Mouse (Mus musculus) stomach, embryonic 15.5 days (tissue): ENCODE results near the gene Zfp706. TPM values are rescaled to one million over a fixed set of nuclear protein-coding genes. Genes with fewer than 3 reads are reported as not detected.
"Not testable (repeated sequence)": the region's sequence is repeated elsewhere in the genome, so short reads cannot be mapped to it uniquely, and the experiment has no call there.

Source experiments
- ATAC-seq: fragments of 200-750 bp; cut with Nextera tagmentation; 2 replicates; pipeline ENCODE4 v1.8.0; 2017; ENCODE audit warnings: low read depth, moderate number of reproducible peaks, moderate TSS enrichment; ENCODE audit not compliant: insufficient read depth, low FRiP score
- H3K27ac ChIP-seq: fragments of 300-500 bp; sonication (generic); 2 replicates; pipeline ENCODE4 v1.5.1; 2015; ENCODE audit warnings: mild to moderate bottlenecking, inconsistent platforms
- H3K27me3 ChIP-seq: fragments of 300-500 bp; sonication (generic); replicated peaks from 2 replicates; pipeline ENCODE4 v1.6.1; 2015; ENCODE audit warnings: inconsistent platforms
- H3K36me3 ChIP-seq: fragments of 300-500 bp; sonication (generic); 2 replicates; pipeline ENCODE4 v1.6.1; 2015; ENCODE audit warnings: inconsistent platforms
- H3K4me1 ChIP-seq: fragments of 300-500 bp; sonication (generic); 2 replicates; pipeline ENCODE4 v1.6.1; 2015; ENCODE audit warnings: inconsistent platforms
- H3K4me2 ChIP-seq: fragments of 300-500 bp; sonication (generic); 2 replicates; pipeline ENCODE4 v1.6.1; 2015; ENCODE audit warnings: mild to moderate bottlenecking, inconsistent platforms
- H3K4me3 ChIP-seq: fragments of 300-500 bp; sonication (generic); replicated peaks from 2 replicates; pipeline ENCODE4 v1.5.1; 2015; ENCODE audit warnings: inconsistent platforms
- H3K9ac ChIP-seq: fragments of 300-500 bp; sonication (generic); 2 replicates; pipeline ENCODE4 v1.6.1; 2015; ENCODE audit warnings: inconsistent platforms
- H3K9me3 ChIP-seq: fragments of 300-500 bp; sonication (generic); 2 replicates; pipeline ENCODE4 v1.6.1; 2016; ENCODE audit warnings: inconsistent platforms
- WGBS: fragments of 180-500 bp; shearing (Covaris S2); methylation state at CpG from one replicate; pipeline ENCODE4 v1.1.7; 2015; 5-methylcytosine and 5-hydroxymethylcytosine counted together
- polyA plus RNA-seq: library from polyadenylated mRNA; unstranded; fragments of >200 nt; fragmentation: Nextera tagmentation; extraction: Ambion mirVana; gene quantifications from 2 replicates; pipeline ENCODE4 v1.2.1, GENCODE M21; 2015

Zfp706 gene
- polyA plus RNA-seq, 1 experiment from 2014 or later = 478 TPM

- Histone ChIP-seq H3K4me3 (peak overlapping the region; percentile 85), H3K4me1 (peaks cover 10% of the 10 kb centered on the region; the same call in 1 of the 2 replicates), H3K36me3 (peaks cover 9% of the 10 kb centered on the region; the same call in 1 of the 2 replicates), H3K27ac (peak overlapping the region; percentile 97), H3K27me3 (no peaks in the 10 kb centered on the region), H3K9me3 (no peaks in the 10 kb centered on the region), H3K9ac (peak overlapping the region; percentile 94), H3K4me2 (peak overlapping the region; percentile 55)
- under 1% methylated on average over 38 of the region's 48 CpGs for WGBS
- no peak; the same call in none of the 2 replicates for ATAC-seq
Observed at GRCm38 (mm10) chr15:37006475-37007164, 953 bp downstream of the Zfp706 start.

- peaks cover 10% of the 10 kb centered on the region; the same call in 1 of the 2 replicates for H3K4me1 ChIP-seq
- H3K4me2 ChIP-seq = peak overlapping the region; percentile 55
- H3K27ac ChIP-seq = peak overlapping the region; percentile 97
- no peaks in the 10 kb centered on the region for H3K27me3 ChIP-seq
- no peak for ATAC-seq
- peaks cover 11% of the 10 kb centered on the region; the same call in 1 of the 2 replicates for H3K36me3 ChIP-seq
- peak overlapping the region; percentile 85 for H3K4me3 ChIP-seq
- 33% methylated on average over 7 of the region's 7 CpGs for WGBS
- peak overlapping the region; percentile 94; the same call in 1 of the 2 replicates for H3K9ac ChIP-seq
- H3K9me3 ChIP-seq = no peaks in the 10 kb centered on the region
Observed at GRCm38 (mm10) chr15:37005793-37006474, 1.6 kb downstream of the Zfp706 start.

DNA sequence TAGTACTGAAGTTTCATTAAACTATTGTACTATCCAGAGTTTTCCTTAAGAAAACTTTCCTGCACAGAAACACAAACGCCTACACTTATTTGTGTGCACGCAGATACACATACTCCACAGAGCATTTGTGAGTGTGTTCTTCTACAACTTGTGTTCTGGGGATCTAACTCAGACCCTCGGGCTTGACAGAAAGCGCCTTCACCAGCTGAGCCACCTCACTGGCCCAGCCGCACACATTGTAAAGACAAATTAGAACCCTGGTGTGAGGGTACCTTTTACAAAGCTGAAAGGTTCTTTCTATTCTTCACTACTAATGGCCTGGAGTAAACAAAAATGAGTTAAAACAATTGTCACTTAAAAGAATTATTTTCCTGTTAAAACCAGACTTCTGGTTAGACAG lies 2.7 kb downstream of the Zfp706 start:
- Histone ChIP-seq H3K27me3 (no peaks in the 10 kb centered on the region), H3K9ac (no peak overlapping the region), H3K4me3 (no peak overlapping the region), H3K4me2 (peak overlapping the region; percentile 55; the same call in 1 of the 2 replicates), H3K4me1 (peaks cover 10% of the 10 kb centered on the region; the same call in 1 of the 2 replicates), H3K9me3 (no peaks in the 10 kb centered on the region), H3K27ac (no peak overlapping the region), H3K36me3 (peaks cover 16% of the 10 kb centered on the region; the same call in 1 of the 2 replicates)
- no peak for ATAC-seq
- 87% methylated on average over 5 of the region's 5 CpGs for WGBS

DNA sequence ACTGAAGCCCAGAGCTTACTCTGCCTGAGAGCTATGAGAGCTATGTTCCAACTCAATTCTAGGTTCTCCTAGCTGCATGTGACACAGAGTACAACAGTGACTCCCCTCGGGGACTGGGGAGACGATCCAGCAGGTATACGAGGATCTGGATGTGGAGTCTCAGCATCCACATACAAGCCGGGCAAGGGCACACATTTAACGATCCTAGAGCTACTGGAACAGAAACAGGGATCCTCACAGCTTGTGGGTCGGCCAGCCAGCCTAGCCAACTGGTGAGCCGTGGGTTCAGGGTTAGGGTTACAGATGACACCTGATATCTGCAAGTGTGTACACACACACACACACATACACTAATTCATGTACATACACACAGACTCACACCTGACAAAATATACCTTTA lies 5.3 kb downstream of the Zfp706 start:
- no peak overlapping the region for H3K27ac ChIP-seq
- H3K4me3 ChIP-seq = no peak overlapping the region
- H3K9ac ChIP-seq = no peak overlapping the region
- peaks cover 6% of the 10 kb centered on the region; the same call in 1 of the 2 replicates for H3K4me1 ChIP-seq
- H3K27me3 ChIP-seq = no peaks in the 10 kb centered on the region
- H3K36me3 ChIP-seq = peaks cover 40% of the 10 kb centered on the region
- 93% methylated on average over 7 of the region's 7 CpGs for WGBS
- no peaks in the 10 kb centered on the region for H3K9me3 ChIP-seq
- H3K4me2 ChIP-seq = no peak overlapping the region
- ATAC-seq = no peak

DNA sequence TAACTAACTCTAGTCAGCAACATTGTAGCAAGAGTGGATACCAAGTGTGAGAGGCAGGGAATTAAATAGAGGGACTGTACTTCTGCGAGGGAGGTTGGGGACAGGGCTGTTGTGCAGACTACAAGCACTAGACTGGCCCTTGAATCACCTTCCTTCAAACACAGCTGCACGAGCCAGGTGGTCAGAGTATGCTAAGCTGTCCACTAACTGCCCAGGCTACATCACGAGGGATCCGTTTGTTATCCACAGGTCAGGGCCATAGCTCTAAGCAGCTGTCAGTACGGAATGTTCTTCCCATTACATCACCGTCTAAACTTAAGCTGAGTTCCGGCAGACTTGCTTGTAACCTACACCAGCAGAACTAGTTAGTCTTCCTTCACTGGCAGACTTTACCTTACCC lies 8.0 kb downstream of the Zfp706 start:
- not testable (repeated sequence) for H3K9ac ChIP-seq, H3K4me2 ChIP-seq, H3K27me3 ChIP-seq, H3K4me3 ChIP-seq, H3K9me3 ChIP-seq, H3K4me1 ChIP-seq, H3K27ac ChIP-seq
- 54% methylated on average over 7 of the region's 7 CpGs for WGBS
- H3K36me3 ChIP-seq = peaks cover 45% of the 10 kb centered on the region
- ATAC-seq = 0 out of 2 replicates have a peak, but pooled peaks have one; percentile 14

- no peak overlapping the region for H3K4me2 ChIP-seq
- H3K9me3 ChIP-seq = no peaks in the 10 kb centered on the region
- WGBS = 94% methylated on average over 4 of the region's 4 CpGs
- ATAC-seq = no peak
- H3K9ac ChIP-seq = no peak overlapping the region
- H3K4me3 ChIP-seq = no peak overlapping the region
- H3K27ac ChIP-seq = no peak overlapping the region
- no peaks in the 10 kb centered on the region for H3K4me1 ChIP-seq
- H3K36me3 ChIP-seq = peaks cover 30% of the 10 kb centered on the region
- H3K27me3 ChIP-seq = no peaks in the 10 kb centered on the region
Observed at GRCm38 (mm10) chr15:36995166-36995565, 12.4 kb downstream of the Zfp706 start.

DNA sequence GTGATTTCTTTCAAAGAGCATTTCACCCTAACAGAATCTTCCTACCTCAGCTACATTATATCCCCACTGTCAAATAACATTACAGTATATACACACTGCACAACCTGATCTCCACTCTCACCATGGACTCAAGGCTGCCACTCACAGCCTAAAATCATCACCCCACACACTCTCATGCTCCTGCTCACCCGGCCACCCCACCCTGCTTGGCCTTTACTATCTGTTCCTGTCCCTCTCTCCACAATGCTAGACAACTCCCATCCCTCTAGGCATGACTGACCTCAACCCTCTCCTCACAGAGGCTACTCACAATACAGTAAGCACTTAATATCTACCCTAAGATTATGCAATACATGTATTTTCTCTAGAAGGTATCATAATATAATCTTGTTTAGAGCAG lies 12.9 kb downstream of the Zfp706 start:
- Histone ChIP-seq H3K4me1 (no peaks in the 10 kb centered on the region), H3K27ac (no peak overlapping the region), H3K4me2 (no peak overlapping the region), H3K27me3 (no peaks in the 10 kb centered on the region), H3K4me3 (no peak overlapping the region), H3K9me3 (no peaks in the 10 kb centered on the region), H3K36me3 (peaks cover 27% of the 10 kb centered on the region), H3K9ac (no peak overlapping the region)
- 73% methylated on average over 1 of the region's 1 CpGs for WGBS
- ATAC-seq = no peak

GRCm38 (mm10) chr15:36993435-36994178 lies 14.0 kb downstream of the Zfp706 start:
- Histone ChIP-seq H3K9me3 (no peaks in the 10 kb centered on the region), H3K27ac (no peak overlapping the region), H3K9ac (no peak overlapping the region), H3K4me2 (no peak overlapping the region), H3K4me3 (no peak overlapping the region), H3K27me3 (no peaks in the 10 kb centered on the region), H3K36me3 (peaks cover 18% of the 10 kb centered on the region), H3K4me1 (no peaks in the 10 kb centered on the region)
- ATAC-seq = no peak
- 82% methylated on average over 8 of the region's 8 CpGs for WGBS

GRCm38 (mm10) chr15:36991353-36991752 lies 16.2 kb downstream of the Zfp706 start:
- H3K27me3 ChIP-seq = no peaks in the 10 kb centered on the region
- no peak overlapping the region for H3K4me2 ChIP-seq
- 58% methylated on average over 6 of the region's 6 CpGs for WGBS
- H3K9ac ChIP-seq = no peak overlapping the region
- H3K4me3 ChIP-seq = no peak overlapping the region
- no peaks in the 10 kb centered on the region for H3K9me3 ChIP-seq
- no peak for ATAC-seq
- H3K4me1 ChIP-seq = no peaks in the 10 kb centered on the region
- H3K36me3 ChIP-seq = 0 out of 2 replicates have a peak, but pooled peaks cover 3% of the 10 kb centered on the region
- no peak overlapping the region for H3K27ac ChIP-seq

DNA sequence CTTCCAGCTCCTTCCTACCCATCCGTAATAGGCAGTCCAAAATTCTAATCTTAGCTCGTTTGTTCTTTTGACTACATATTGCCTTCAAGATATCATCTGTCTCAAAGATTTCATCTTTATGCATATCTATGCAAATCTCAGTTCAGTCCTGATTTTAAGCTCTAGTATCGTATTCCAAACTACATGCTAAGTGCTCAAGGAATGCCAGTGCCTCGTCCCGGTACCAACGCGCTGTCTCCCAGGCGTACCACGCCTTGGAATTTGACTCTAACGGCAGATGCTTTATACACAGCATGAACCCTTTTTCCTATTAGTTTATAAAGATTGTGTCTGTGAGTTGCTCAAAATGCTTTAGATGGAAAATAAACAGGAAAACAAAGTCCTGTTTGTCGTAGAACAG lies 17.7 kb downstream of the Zfp706 start:
- no peak overlapping the region for H3K9ac ChIP-seq
- 85% methylated on average over 11 of the region's 11 CpGs for WGBS
- no peaks in the 10 kb centered on the region for H3K9me3 ChIP-seq
- no peak overlapping the region for H3K4me3 ChIP-seq
- no peak overlapping the region for H3K27ac ChIP-seq
- no peaks in the 10 kb centered on the region for H3K36me3 ChIP-seq
- no peaks in the 10 kb centered on the region for H3K4me1 ChIP-seq
- H3K4me2 ChIP-seq = no peak overlapping the region
- ATAC-seq = no peak
- no peaks in the 10 kb centered on the region for H3K27me3 ChIP-seq

DNA sequence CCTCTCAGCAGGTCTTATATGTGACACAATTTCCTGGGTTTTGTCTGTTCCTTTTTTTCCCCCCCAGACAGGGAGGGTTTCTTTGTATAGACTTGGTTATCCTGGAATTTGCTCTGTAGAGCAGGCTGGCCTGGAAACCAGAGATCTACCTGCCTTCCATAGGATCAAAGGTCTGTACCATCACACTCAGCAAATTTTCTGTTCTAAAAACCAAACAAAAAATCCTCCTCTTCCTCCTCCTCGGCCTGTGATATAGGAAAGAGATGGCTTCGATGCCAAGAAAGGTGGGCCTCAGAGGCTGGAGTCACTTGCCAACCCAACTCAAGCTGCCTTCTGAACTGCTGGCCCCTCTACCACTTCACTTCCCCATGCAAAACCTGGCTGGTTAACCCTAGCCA lies 18.9 kb downstream of the Zfp706 start:
- no peak overlapping the region for H3K4me3 ChIP-seq
- H3K4me1 ChIP-seq = no peaks in the 10 kb centered on the region
- no peaks in the 10 kb centered on the region for H3K36me3 ChIP-seq
- ATAC-seq = no peak
- H3K9me3 ChIP-seq = no peaks in the 10 kb centered on the region
- no peaks in the 10 kb centered on the region for H3K27me3 ChIP-seq
- WGBS = 79% methylated on average over 2 of the region's 2 CpGs
- no peak overlapping the region for H3K4me2 ChIP-seq
- no peak overlapping the region for H3K27ac ChIP-seq
- no peak overlapping the region for H3K9ac ChIP-seq
